Mouse (Mus musculus) stomach, embryonic 15.5 days (tissue): ENCODE data around the gene Slc5a10. TPM values are rescaled to one million over a fixed set of nuclear protein-coding genes. Genes with fewer than 3 reads are reported as not detected.
"Not testable (repeated sequence)": the region's sequence is repeated elsewhere in the genome, so short reads cannot be mapped to it uniquely, and the experiment has no call there.

Experiments used
- ATAC-seq: fragments of 200-750 bp; cut with Nextera tagmentation; 2 replicates; pipeline ENCODE4 v1.8.0; 2017; ENCODE audit warnings: low read depth, moderate number of reproducible peaks, moderate TSS enrichment; ENCODE audit not compliant: insufficient read depth, low FRiP score
- H3K27ac ChIP-seq: fragments of 300-500 bp; sonication (generic); 2 replicates; pipeline ENCODE4 v1.5.1; 2015; ENCODE audit warnings: mild to moderate bottlenecking, inconsistent platforms
- H3K27me3 ChIP-seq: fragments of 300-500 bp; sonication (generic); replicated peaks from 2 replicates; pipeline ENCODE4 v1.6.1; 2015; ENCODE audit warnings: inconsistent platforms
- H3K36me3 ChIP-seq: fragments of 300-500 bp; sonication (generic); 2 replicates; pipeline ENCODE4 v1.6.1; 2015; ENCODE audit warnings: inconsistent platforms
- H3K4me1 ChIP-seq: fragments of 300-500 bp; sonication (generic); 2 replicates; pipeline ENCODE4 v1.6.1; 2015; ENCODE audit warnings: inconsistent platforms
- H3K4me2 ChIP-seq: fragments of 300-500 bp; sonication (generic); 2 replicates; pipeline ENCODE4 v1.6.1; 2015; ENCODE audit warnings: mild to moderate bottlenecking, inconsistent platforms
- H3K4me3 ChIP-seq: fragments of 300-500 bp; sonication (generic); replicated peaks from 2 replicates; pipeline ENCODE4 v1.5.1; 2015; ENCODE audit warnings: inconsistent platforms
- H3K9ac ChIP-seq: fragments of 300-500 bp; sonication (generic); 2 replicates; pipeline ENCODE4 v1.6.1; 2015; ENCODE audit warnings: inconsistent platforms
- H3K9me3 ChIP-seq: fragments of 300-500 bp; sonication (generic); 2 replicates; pipeline ENCODE4 v1.6.1; 2016; ENCODE audit warnings: inconsistent platforms
- WGBS: fragments of 180-500 bp; shearing (Covaris S2); methylation state at CpG from one replicate; pipeline ENCODE4 v1.1.7; 2015; 5-methylcytosine and 5-hydroxymethylcytosine counted together
- polyA plus RNA-seq: library from polyadenylated mRNA; unstranded; fragments of >200 nt; fragmentation: Nextera tagmentation; extraction: Ambion mirVana; gene quantifications from 2 replicates; pipeline ENCODE4 v1.2.1, GENCODE M21; 2015

Slc5a10 gene
- polyA plus RNA-seq, 1 experiment from 2014 or later = not detected

DNA sequence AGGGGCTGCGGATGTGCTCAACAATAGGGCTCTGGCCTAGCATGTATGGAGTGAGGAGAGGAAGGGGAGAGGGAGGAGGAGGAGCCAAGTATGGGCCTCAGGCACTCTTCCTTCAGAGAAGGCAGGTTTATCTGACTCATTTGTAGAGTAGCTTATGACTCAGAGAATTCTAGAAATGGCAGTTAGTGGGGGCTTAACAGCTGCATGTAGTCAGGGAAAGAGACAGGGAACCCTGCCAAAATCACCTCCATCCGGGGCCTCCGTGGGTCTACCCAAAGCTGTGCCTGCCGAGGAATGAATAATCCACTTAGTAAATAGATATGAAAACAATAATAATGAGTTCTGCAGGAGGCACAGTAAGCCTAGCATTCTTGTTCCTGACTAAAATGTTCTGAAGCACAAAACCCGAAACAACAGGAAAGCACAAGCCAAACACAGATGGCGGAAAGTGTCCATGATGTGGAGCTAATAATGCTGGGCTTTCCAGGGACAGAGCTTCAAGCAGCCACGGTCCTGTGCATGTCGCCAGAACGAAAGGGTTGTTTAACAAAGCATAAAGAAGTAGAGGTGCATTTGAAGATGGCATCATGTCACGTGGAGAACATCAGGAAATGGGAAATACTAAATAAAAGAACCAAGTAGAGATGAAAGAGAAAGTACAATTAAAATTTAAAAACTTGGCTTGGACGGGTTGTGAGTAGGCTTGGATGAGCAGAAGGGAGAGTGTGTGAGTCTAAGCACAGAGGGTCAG is 75.9 kb downstream of the Slc5a10 start:
- Histone ChIP-seq H3K27ac (peak overlapping the region; percentile 65), H3K4me1 (peaks cover 9% of the 10 kb centered on the region; the same call in 1 of the 2 replicates), H3K9ac (no peak overlapping the region), H3K27me3 (no peaks in the 10 kb centered on the region), H3K9me3 (no peaks in the 10 kb centered on the region), H3K4me2 (no peak overlapping the region), H3K4me3 (no peak overlapping the region), H3K36me3 (no peaks in the 10 kb centered on the region)
- peak; percentile 57; the same call in 1 of the 2 replicates for ATAC-seq
- WGBS = 51% methylated on average over 11 of the region's 11 CpGs

- H3K27ac ChIP-seq = no peak overlapping the region
Measured at GRCm38 (mm10) chr11:61643184-61643961, 77.3 kb downstream of the Slc5a10 start.

GRCm38 (mm10) chr11:61642106-61642505 is 78.5 kb downstream of the Slc5a10 start:
- Histone ChIP-seq H3K4me3 (no peak overlapping the region), H3K36me3 (no peaks in the 10 kb centered on the region), H3K9ac (no peak overlapping the region), H3K4me2 (no peak overlapping the region), H3K27ac (no peak overlapping the region), H3K27me3 (no peaks in the 10 kb centered on the region), H3K4me1 (peaks cover 9% of the 10 kb centered on the region; the same call in 1 of the 2 replicates), H3K9me3 (no peaks in the 10 kb centered on the region)
- ATAC-seq = no peak
- WGBS = 81% methylated on average over 7 of the region's 7 CpGs

More at GRCm38 (mm10) chr11:61643184-61643961, 77.3 kb downstream of the Slc5a10 start:
- Histone ChIP-seq H3K4me1 (peaks cover 9% of the 10 kb centered on the region; the same call in 1 of the 2 replicates), H3K36me3 (no peaks in the 10 kb centered on the region), H3K4me3 (no peak overlapping the region), H3K9ac (no peak overlapping the region), H3K27me3 (no peaks in the 10 kb centered on the region), H3K9me3 (no peaks in the 10 kb centered on the region), H3K4me2 (no peak overlapping the region)
- no peak for ATAC-seq
- 68% methylated on average over 5 of the region's 5 CpGs for WGBS

- H3K9ac ChIP-seq, H3K4me1 ChIP-seq, H3K9me3 ChIP-seq, H3K4me2 ChIP-seq, H3K4me3 ChIP-seq, H3K36me3 ChIP-seq, H3K27me3 ChIP-seq, ATAC-seq, H3K27ac ChIP-seq: not testable (repeated sequence)
- whole genome bisulfite sequencing = 49% methylated on average over 9 of the region's 9 CpGs
Measured at GRCm38 (mm10) chr11:61640585-61640984, 80.0 kb downstream of the Slc5a10 start.

DNA sequence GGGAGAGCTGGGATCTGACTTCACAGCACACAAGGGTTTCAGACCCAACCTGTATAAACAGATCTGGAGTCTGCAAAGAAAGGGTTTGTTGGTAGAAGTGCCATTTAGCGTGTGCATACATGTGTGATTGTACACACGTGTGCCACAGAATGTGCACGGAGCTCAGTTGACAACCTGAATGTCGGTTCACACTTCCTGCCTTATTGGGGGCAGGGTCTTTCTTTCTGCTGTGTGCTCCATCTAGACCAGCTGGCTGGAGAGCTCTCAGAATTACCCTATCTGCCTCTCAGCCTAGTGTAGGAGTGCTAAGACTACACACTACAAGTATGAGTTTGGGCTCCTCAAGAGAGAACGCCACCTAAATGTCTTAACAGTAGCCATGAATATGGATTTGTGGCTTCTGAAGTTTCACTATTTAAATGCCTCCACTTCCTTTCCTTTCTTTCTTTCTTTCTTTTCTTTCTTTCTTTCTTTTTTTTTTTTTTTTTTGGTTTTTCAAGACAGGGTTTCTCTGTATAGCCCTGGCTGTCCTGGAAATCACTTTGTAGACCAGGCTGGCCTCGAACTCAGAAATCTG is 80.9 kb downstream of the Slc5a10 start:
- 87% methylated on average over 6 of the region's 6 CpGs for WGBS
- no peak overlapping the region for H3K4me3 ChIP-seq

DNA sequence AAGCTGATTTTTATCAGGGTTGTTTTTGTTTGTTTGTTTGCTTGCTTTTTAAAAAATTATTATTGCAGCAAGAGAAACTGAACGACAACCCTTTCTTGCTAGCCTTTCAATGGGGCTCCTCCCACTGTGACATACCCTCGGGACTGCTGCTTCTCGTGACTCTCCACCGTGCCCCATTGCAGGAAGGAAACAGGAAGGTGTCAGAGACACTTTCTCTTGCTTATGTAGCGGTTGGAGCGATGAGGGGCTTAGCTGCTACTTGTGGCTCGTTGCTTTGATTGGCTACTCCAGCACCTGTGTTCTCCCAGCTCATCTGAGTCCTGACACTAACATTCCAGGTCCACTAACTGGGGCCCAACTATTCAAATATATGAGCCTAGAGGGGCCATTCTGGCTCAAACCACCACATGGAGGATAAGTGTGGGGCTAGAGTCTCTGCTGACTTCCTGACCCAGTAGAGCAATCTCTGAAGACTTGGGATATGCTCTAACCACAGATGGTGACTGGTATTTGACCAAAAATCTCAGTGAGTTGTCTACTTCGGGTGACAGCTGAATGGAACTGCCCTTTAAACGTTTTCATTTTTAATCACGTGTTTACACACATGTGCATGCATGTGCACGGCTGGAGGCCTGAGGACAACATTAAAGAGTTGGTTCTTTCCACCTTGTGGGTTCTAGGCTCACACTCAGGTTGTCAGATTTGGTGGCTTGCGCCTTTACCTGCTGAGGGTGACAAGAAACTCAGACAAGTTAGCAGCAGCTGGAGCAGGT is 81.7 kb downstream of the Slc5a10 start:
- Histone ChIP-seq H3K27ac (no peak overlapping the region), H3K27me3 (no peaks in the 10 kb centered on the region), H3K36me3 (no peaks in the 10 kb centered on the region), H3K4me3 (no peak overlapping the region), H3K9ac (no peak overlapping the region), H3K9me3 (no peaks in the 10 kb centered on the region), H3K4me1 (peaks cover 5% of the 10 kb centered on the region), H3K4me2 (no peak overlapping the region)
- 74% methylated on average over 12 of the region's 12 CpGs for WGBS
- no peak for ATAC-seq

More for the DNA sequence above, 80.9 kb downstream of the Slc5a10 start:
- no peaks in the 10 kb centered on the region for H3K36me3 ChIP-seq
- no peak overlapping the region for H3K27ac ChIP-seq
- no peak overlapping the region for H3K4me2 ChIP-seq
- no peaks in the 10 kb centered on the region for H3K27me3 ChIP-seq
- peaks cover 9% of the 10 kb centered on the region for H3K4me1 ChIP-seq
- ATAC-seq = no peak
- H3K9me3 ChIP-seq = no peaks in the 10 kb centered on the region
- no peak overlapping the region for H3K9ac ChIP-seq

DNA sequence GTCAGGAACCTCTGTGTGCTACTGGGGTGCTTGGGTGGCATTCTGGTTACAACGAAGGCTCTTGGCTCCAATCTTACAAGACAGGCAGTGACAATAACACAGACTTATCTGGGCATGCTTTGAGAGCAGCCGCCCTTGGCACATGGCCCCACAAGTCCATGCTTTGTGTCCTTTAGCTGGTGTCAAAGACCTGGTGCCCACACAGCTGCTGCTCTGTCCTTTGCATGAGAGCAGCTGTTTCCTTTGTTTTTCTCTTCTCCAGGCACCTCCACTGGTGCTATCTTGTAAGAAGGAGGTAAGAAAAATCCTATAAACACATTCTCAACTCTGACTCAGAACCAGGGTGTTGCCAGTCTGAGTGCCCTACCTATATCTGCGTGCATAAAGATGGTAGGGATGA is 82.8 kb downstream of the Slc5a10 start:
- Histone ChIP-seq H3K27ac (no peak overlapping the region), H3K27me3 (no peaks in the 10 kb centered on the region), H3K9ac (no peak overlapping the region), H3K4me1 (no peaks in the 10 kb centered on the region; the same call in 1 of the 2 replicates), H3K36me3 (no peaks in the 10 kb centered on the region), H3K9me3 (no peaks in the 10 kb centered on the region), H3K4me2 (no peak overlapping the region), H3K4me3 (no peak overlapping the region)
- no peak for ATAC-seq
- WGBS = 83% methylated on average over 3 of the region's 3 CpGs

GRCm38 (mm10) chr11:61637413-61637812 is 83.2 kb downstream of the Slc5a10 start:
- Histone ChIP-seq H3K4me3 (no peak overlapping the region), H3K4me2 (no peak overlapping the region), H3K36me3 (no peaks in the 10 kb centered on the region), H3K27ac (no peak overlapping the region), H3K9ac (no peak overlapping the region), H3K4me1 (no peaks in the 10 kb centered on the region; the same call in 1 of the 2 replicates), H3K9me3 (no peaks in the 10 kb centered on the region), H3K27me3 (no peaks in the 10 kb centered on the region)
- no peak for ATAC-seq
- 62% methylated on average over 1 of the region's 1 CpGs for WGBS

GRCm38 (mm10) chr11:61636309-61636708 is 84.3 kb downstream of the Slc5a10 start:
- not testable (repeated sequence) for H3K4me2 ChIP-seq, ATAC-seq, H3K4me1 ChIP-seq, H3K27me3 ChIP-seq, H3K36me3 ChIP-seq, H3K9ac ChIP-seq, H3K27ac ChIP-seq, H3K9me3 ChIP-seq, H3K4me3 ChIP-seq
- WGBS = 97% methylated on average over 3 of the region's 4 CpGs

- Histone ChIP-seq H3K9ac (no peak overlapping the region), H3K9me3 (no peaks in the 10 kb centered on the region), H3K4me3 (no peak overlapping the region), H3K27ac (no peak overlapping the region), H3K27me3 (no peaks in the 10 kb centered on the region), H3K4me1 (no peaks in the 10 kb centered on the region), H3K4me2 (no peak overlapping the region), H3K36me3 (no peaks in the 10 kb centered on the region)
- 68% methylated on average over 3 of the region's 3 CpGs for WGBS
- no peak for ATAC-seq
Measured at GRCm38 (mm10) chr11:61629621-61630020, 91.0 kb downstream of the Slc5a10 start.

- no peak overlapping the region for H3K4me2 ChIP-seq
- no peak for ATAC-seq
Measured at GRCm38 (mm10) chr11:61626509-61626908, 94.1 kb downstream of the Slc5a10 start.

More at GRCm38 (mm10) chr11:61626509-61626908, 94.1 kb downstream of the Slc5a10 start:
- no peaks in the 10 kb centered on the region for H3K36me3 ChIP-seq
- H3K4me1 ChIP-seq = no peaks in the 10 kb centered on the region
- H3K27ac ChIP-seq = no peak overlapping the region
- no peaks in the 10 kb centered on the region for H3K9me3 ChIP-seq
- no peak overlapping the region for H3K9ac ChIP-seq
- H3K27me3 ChIP-seq = no peaks in the 10 kb centered on the region
- 83% methylated on average over 1 of the region's 1 CpGs for WGBS
- no peak overlapping the region for H3K4me3 ChIP-seq
